Mouse (Mus musculus) CH12F3 (cell line): ENCODE results near the gene Hsd17b12.

Experiments
- in situ Hi-C: fragments of 300-500 bp; cut with MboI; formaldehyde crosslinking; loops from 2 replicates; pipeline ENCODE4 v1.14.3; 2020; ENCODE audit warnings: low sequenced_read_pairs

Gene Hsd17b12

GRCm38 (mm10) chr2:94089901-94090300, 67.9 kb downstream of the Hsd17b12 start:
- in situ Hi-C loops: no loop called here

GRCm38 (mm10) chr2:94069482-94069881, 88.3 kb downstream of the Hsd17b12 start:
- in situ Hi-C loops: no loop called here

GRCm38 (mm10) chr2:94066540-94067135, 91.1 kb downstream of the Hsd17b12 start:
- in situ Hi-C loops: no loop called here

GRCm38 (mm10) chr2:94066120-94066519, 91.6 kb downstream of the Hsd17b12 start:
- in situ Hi-C loops: no loop called here

- in situ Hi-C loops: no loop called here
These were observed 95.0 kb downstream of the Hsd17b12 start for GRCm38 (mm10) chr2:94062791-94063190.

GRCm38 (mm10) chr2:94059459-94059858, 98.3 kb downstream of the Hsd17b12 start:
- in situ Hi-C loops: loop anchor here (10.0 kb wide), 1 partner anchor 225 kb away; no protein-coding TSS in a partner anchor

- in situ Hi-C loops: loop anchor here (10.0 kb wide), 1 partner anchor 230 kb away; no protein-coding TSS in a partner anchor
These were observed 103.0 kb downstream of the Hsd17b12 start for GRCm38 (mm10) chr2:94054813-94055212.

- in situ Hi-C loops: loop anchor here (10.0 kb wide), 1 partner anchor 233 kb away; no protein-coding TSS in a partner anchor
These were observed 105.8 kb downstream of the Hsd17b12 start for GRCm38 (mm10) chr2:94051952-94052351.

- in situ Hi-C loops: loop anchor here (10.0 kb wide), 1 partner anchor 234 kb away; no protein-coding TSS in a partner anchor
These were observed 106.9 kb downstream of the Hsd17b12 start for GRCm38 (mm10) chr2:94050901-94051300.

- in situ Hi-C loops: loop anchor here (10.0 kb wide), 1 partner anchor 235 kb away; no protein-coding TSS in a partner anchor
These were observed 108.1 kb downstream of the Hsd17b12 start for GRCm38 (mm10) chr2:94049471-94050176.

- in situ Hi-C loops: no loop called here
These were observed 108.9 kb downstream of the Hsd17b12 start for GRCm38 (mm10) chr2:94048733-94049470.

GRCm38 (mm10) chr2:94048271-94048670, 109.5 kb downstream of the Hsd17b12 start:
- in situ Hi-C loops: no loop called here

- in situ Hi-C loops: no loop called here
These were observed 112.2 kb downstream of the Hsd17b12 start for GRCm38 (mm10) chr2:94045411-94046090.

- in situ Hi-C loops: no loop called here
These were observed 113.6 kb downstream of the Hsd17b12 start for GRCm38 (mm10) chr2:94044174-94044573.

GRCm38 (mm10) chr2:94043662-94044061, 114.1 kb downstream of the Hsd17b12 start:
- in situ Hi-C loops: no loop called here

- in situ Hi-C loops: no loop called here
These were observed 115.3 kb downstream of the Hsd17b12 start for GRCm38 (mm10) chr2:94042461-94042860.

GRCm38 (mm10) chr2:94040391-94041125, 117.2 kb downstream of the Hsd17b12 start:
- in situ Hi-C loops: no loop called here

GRCm38 (mm10) chr2:94035428-94036331, 122.1 kb downstream of the Hsd17b12 start:
- in situ Hi-C loops: no loop called here

GRCm38 (mm10) chr2:94030602-94031001, 127.2 kb downstream of the Hsd17b12 start:
- in situ Hi-C loops: no loop called here
